Mouse (Mus musculus) embryo, embryonic 9.5 days (tissue): ENCODE measurements around the gene Spats2l.

ENCODE experiments used
- DNase-seq: peaks from one replicate; pipeline ENCODE4 v3.0.0-alpha.2; 2017; ENCODE audit errors: extremely low spot score

The Spats2l gene

GRCm38 (mm10) chr1:57824966-57825759, 51.2 kb downstream of the Spats2l start:
- no peak for DNase-seq

GRCm38 (mm10) chr1:57826245-57826644, 52.3 kb downstream of the Spats2l start:
- DNase-seq: no peak

GRCm38 (mm10) chr1:57833145-57833544, 59.2 kb downstream of the Spats2l start:
- no peak for DNase-seq

- DNase-seq: peak; percentile 52
Observed at GRCm38 (mm10) chr1:57835128-57835527, 61.2 kb downstream of the Spats2l start.

GRCm38 (mm10) chr1:57836686-57837317, 62.8 kb downstream of the Spats2l start:
- no peak for DNase-seq

GRCm38 (mm10) chr1:57839863-57840262, 65.9 kb downstream of the Spats2l start:
- no peak for DNase-seq

- DNase-seq: no peak
Observed at GRCm38 (mm10) chr1:57845054-57845722, 71.2 kb downstream of the Spats2l start.

GRCm38 (mm10) chr1:57846856-57847698, 73.1 kb downstream of the Spats2l start:
- DNase-seq: no peak

GRCm38 (mm10) chr1:57849087-57849486, 75.1 kb downstream of the Spats2l start:
- no peak for DNase-seq

- no peak for DNase-seq
Observed at GRCm38 (mm10) chr1:57849916-57850315, 76.0 kb downstream of the Spats2l start.

- DNase-seq: no peak
Observed at GRCm38 (mm10) chr1:57851871-57852270, 77.9 kb downstream of the Spats2l start.

GRCm38 (mm10) chr1:57852562-57853271, 78.8 kb downstream of the Spats2l start:
- DNase-seq: no peak

GRCm38 (mm10) chr1:57857799-57858198, 83.8 kb downstream of the Spats2l start:
- DNase-seq: no peak

GRCm38 (mm10) chr1:57862024-57862423, 88.1 kb downstream of the Spats2l start:
- no peak for DNase-seq

GRCm38 (mm10) chr1:57868651-57869050, 94.7 kb downstream of the Spats2l start:
- DNase-seq: no peak

GRCm38 (mm10) chr1:57872006-57872405, 98.0 kb downstream of the Spats2l start:
- no peak for DNase-seq

- DNase-seq: no peak
Observed at GRCm38 (mm10) chr1:57873996-57874395, 100.0 kb downstream of the Spats2l start.

GRCm38 (mm10) chr1:57875109-57875508, 101.1 kb downstream of the Spats2l start:
- no peak for DNase-seq

GRCm38 (mm10) chr1:57875512-57875911, 101.5 kb downstream of the Spats2l start:
- DNase-seq: no peak

- DNase-seq: no peak
Observed at GRCm38 (mm10) chr1:57878957-57879356, 105.0 kb downstream of the Spats2l start.

- DNase-seq: no peak
Observed at GRCm38 (mm10) chr1:57884867-57885266, 110.9 kb downstream of the Spats2l start.
